Mouse (Mus musculus) intestine, postnatal 0 days (tissue): ENCODE measurements around the gene Mrpl28. TPM values are rescaled to one million over a fixed set of nuclear protein-coding genes. Genes with fewer than 3 reads are reported as not detected.

Experiments
- ATAC-seq: fragments of 200-750 bp; cut with Nextera tagmentation; 2 replicates; pipeline ENCODE4 v1.8.0; 2017; ENCODE audit warnings: mild to moderate bottlenecking, moderate TSS enrichment, moderate library complexity
- H3K27ac ChIP-seq: fragments of 300-500 bp; sonication (generic); 2 replicates; pipeline ENCODE4 v1.5.1; 2014; ENCODE audit warnings: mild to moderate bottlenecking, low read depth, low read length, moderate library complexity
- H3K27me3 ChIP-seq: fragments of 300-500 bp; sonication (generic); replicated peaks from 2 replicates; pipeline ENCODE4 v1.6.1; 2014; ENCODE audit warnings: low read length, mixed read lengths; ENCODE audit not compliant: control insufficient read depth, insufficient read depth
- H3K36me3 ChIP-seq: fragments of 300-500 bp; sonication (generic); 2 replicates; pipeline ENCODE4 v1.6.1; 2014; ENCODE audit warnings: mild to moderate bottlenecking, moderate library complexity; ENCODE audit not compliant: control insufficient read depth, insufficient read depth
- H3K4me1 ChIP-seq: fragments of 300-500 bp; sonication (generic); replicated peaks from 2 replicates; pipeline ENCODE4 v1.6.1; 2014; ENCODE audit warnings: antibody characterized with exemption, low read length, mixed read lengths; ENCODE audit not compliant: control insufficient read depth, insufficient read depth
- H3K4me2 ChIP-seq: fragments of 300-500 bp; sonication (generic); replicated peaks from 2 replicates; pipeline ENCODE4 v1.6.1; 2014; ENCODE audit warnings: low read depth, mild to moderate bottlenecking, moderate library complexity
- H3K4me3 ChIP-seq: fragments of 300-500 bp; sonication (generic); 2 replicates; pipeline ENCODE4 v1.5.1; 2014; ENCODE audit warnings: low read depth, low read length
- H3K9ac ChIP-seq: fragments of 300-500 bp; sonication (generic); 2 replicates; pipeline ENCODE4 v1.6.1; 2014; ENCODE audit warnings: mild to moderate bottlenecking, low read depth, low read length
- H3K9me3 ChIP-seq: fragments of 300-500 bp; sonication (generic); 2 replicates; pipeline ENCODE4 v1.6.1; 2016; ENCODE audit warnings: mixed run types; ENCODE audit not compliant: control insufficient read depth
- CTCF ChIP-seq: sonication (generic); IDR thresholded peaks from 2 replicates; pipeline ENCODE4 v1.5.1; 2016; ENCODE audit warnings: low read depth, mild to moderate bottlenecking, control low read depth, antibody characterized with exemption, moderate library complexity
- WGBS: fragments of 180-500 bp; shearing (Covaris S2); extraction: QIAGEN DNeasy Blood & Tissue Kit; methylation state at CpG from one replicate; pipeline ENCODE4 v1.1.7; 2014; 5-methylcytosine and 5-hydroxymethylcytosine counted together
- polyA plus RNA-seq: library from polyadenylated mRNA; unstranded; fragments of >200 nt; fragmentation: Nextera tagmentation; extraction: Ambion mirVana; gene quantifications from 2 replicates; pipeline ENCODE4 v1.2.1, GENCODE M21; 2015

Gene Mrpl28
- polyA plus RNA-seq, 1 experiment from 2014 or later = 142 TPM

- no peak overlapping the region for H3K9ac ChIP-seq
- 60% methylated on average over 4 of the region's 4 CpGs for WGBS
- no peak overlapping the region for H3K4me2 ChIP-seq
- H3K27ac ChIP-seq = no peak overlapping the region
- 0 out of 2 replicates have a peak, but pooled peaks cover 5% of the 10 kb centered on the region for H3K27me3 ChIP-seq
- no peak overlapping the region for H3K4me3 ChIP-seq
- ATAC-seq = no peak
- no peaks in the 10 kb centered on the region for H3K9me3 ChIP-seq
- no peaks in the 10 kb centered on the region for H3K36me3 ChIP-seq
- H3K4me1 ChIP-seq = no peaks in the 10 kb centered on the region
- TF ChIP-seq CTCF = no peak
Measured at GRCm38 (mm10) chr17:26105619-26106018, 17.7 kb upstream of the Mrpl28 start.

GRCm38 (mm10) chr17:26110156-26110555, 13.1 kb upstream of the Mrpl28 start:
- Histone ChIP-seq H3K36me3 (no peaks in the 10 kb centered on the region), H3K9me3 (no peaks in the 10 kb centered on the region), H3K4me2 (no peak overlapping the region), H3K27me3 (peaks cover 22% of the 10 kb centered on the region), H3K4me1 (no peaks in the 10 kb centered on the region), H3K4me3 (no peak overlapping the region), H3K9ac (no peak overlapping the region), H3K27ac (no peak overlapping the region)
- 45% methylated on average over 4 of the region's 4 CpGs for WGBS
- no peak for ATAC-seq
- no peak for TF ChIP-seq CTCF

- peaks cover 22% of the 10 kb centered on the region for H3K27me3 ChIP-seq
- H3K9me3 ChIP-seq = no peaks in the 10 kb centered on the region
- H3K36me3 ChIP-seq = no peaks in the 10 kb centered on the region
- H3K27ac ChIP-seq = no peak overlapping the region
- H3K4me3 ChIP-seq = no peak overlapping the region
- H3K4me2 ChIP-seq = no peak overlapping the region
- 36% methylated on average over 4 of the region's 4 CpGs for WGBS
- no peak for TF ChIP-seq CTCF
- H3K9ac ChIP-seq = no peak overlapping the region
- peaks cover 3% of the 10 kb centered on the region; the same call in 1 of the 2 replicates for H3K4me1 ChIP-seq
- ATAC-seq = no peak
Measured at GRCm38 (mm10) chr17:26111024-26111423, 12.3 kb upstream of the Mrpl28 start.

GRCm38 (mm10) chr17:26111722-26112121, 11.6 kb upstream of the Mrpl28 start:
- Histone ChIP-seq H3K4me1 (peaks cover 3% of the 10 kb centered on the region; the same call in 1 of the 2 replicates), H3K36me3 (no peaks in the 10 kb centered on the region), H3K9ac (no peak overlapping the region), H3K27ac (no peak overlapping the region), H3K4me2 (no peak overlapping the region), H3K9me3 (no peaks in the 10 kb centered on the region), H3K27me3 (peaks cover 22% of the 10 kb centered on the region), H3K4me3 (no peak overlapping the region)
- no peak for ATAC-seq
- 29% methylated on average over 4 of the region's 4 CpGs for WGBS
- TF ChIP-seq CTCF = no peak

GRCm38 (mm10) chr17:26112751-26113150, 10.5 kb upstream of the Mrpl28 start:
- H3K4me3 ChIP-seq = peak overlapping the region; percentile 74
- H3K9me3 ChIP-seq = no peaks in the 10 kb centered on the region
- peaks cover 22% of the 10 kb centered on the region for H3K27me3 ChIP-seq
- peak overlapping the region; percentile 98; the same call in 1 of the 2 replicates for H3K27ac ChIP-seq
- WGBS = 21% methylated on average over 14 of the region's 14 CpGs
- H3K4me1 ChIP-seq = peaks cover 3% of the 10 kb centered on the region; the same call in 1 of the 2 replicates
- H3K9ac ChIP-seq = no peak overlapping the region
- TF ChIP-seq CTCF = no peak
- no peak for ATAC-seq
- peaks cover 3% of the 10 kb centered on the region; the same call in 1 of the 2 replicates for H3K36me3 ChIP-seq
- peak overlapping the region; percentile 89 for H3K4me2 ChIP-seq

- ATAC-seq = peak; percentile 48
- H3K4me1 ChIP-seq = peaks cover 3% of the 10 kb centered on the region; the same call in 1 of the 2 replicates
- TF ChIP-seq CTCF = peak; percentile 63
- H3K9ac ChIP-seq = peak within 1 kb of the TSS; percentile 86
- no peaks in the 10 kb centered on the region for H3K9me3 ChIP-seq
- under 1% methylated on average over 67 of the region's 75 CpGs for WGBS
- peak within 1 kb of the TSS; percentile 74 for H3K4me3 ChIP-seq
- H3K27me3 ChIP-seq = peaks cover 22% of the 10 kb centered on the region
- peaks cover 3% of the 10 kb centered on the region; the same call in 1 of the 2 replicates for H3K36me3 ChIP-seq
- peak within 1 kb of the TSS; percentile 89 for H3K4me2 ChIP-seq
- peak within 1 kb of the TSS; percentile 98 for H3K27ac ChIP-seq
Measured at GRCm38 (mm10) chr17:26113181-26113948, 9.9 kb upstream of the Mrpl28 start, which contains the start of gene Tmem8. TSS of gene Tmem8 (plus strand) at chr17:26113299.
